Mouse (Mus musculus): Measurements from ENCODE around the gene Gse1.

The Gse1 gene

DNA sequence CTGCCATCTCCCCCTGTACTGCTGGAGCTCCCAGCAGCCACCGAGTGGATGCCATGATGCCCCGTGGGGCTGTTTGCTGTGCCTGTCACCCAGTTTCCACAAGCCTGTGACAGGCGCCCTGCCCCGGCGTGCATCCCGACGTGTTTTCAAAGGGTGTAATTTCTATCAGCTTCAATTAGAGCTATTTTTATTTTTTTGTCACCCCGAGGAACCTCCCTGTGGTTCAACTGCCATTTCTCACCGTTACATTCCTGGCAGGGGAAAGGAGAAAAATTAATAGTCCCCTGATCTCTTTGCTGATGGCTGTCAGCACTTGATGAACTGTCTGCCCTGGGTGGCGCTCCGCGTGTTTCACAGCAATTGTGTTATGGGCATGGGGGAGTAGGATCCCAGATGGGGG lies 115.3 kb downstream of the Gse1 start:
- DNase-seq (ENCODE audit: extremely low read depth, low read depth) = no peak

DNA sequence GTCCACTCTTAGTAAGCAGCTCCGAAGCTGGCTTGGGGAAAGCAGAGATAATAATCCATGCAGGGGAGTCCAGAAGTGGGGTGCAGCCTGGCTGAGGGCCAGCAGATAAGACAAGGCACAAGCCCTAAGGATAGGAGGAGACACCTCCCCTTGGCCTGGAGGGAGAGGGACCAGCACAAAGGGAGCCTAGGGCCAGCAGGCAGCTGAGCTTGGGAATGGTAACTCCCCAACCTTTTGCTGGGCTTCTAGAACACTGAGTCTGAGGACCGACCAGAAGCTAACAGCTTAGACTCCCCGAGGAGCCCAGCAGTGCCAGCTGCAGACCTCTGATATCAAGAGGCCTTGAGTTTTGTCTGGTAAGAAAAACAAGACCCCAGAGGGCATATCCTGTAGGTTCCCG lies 115.9 kb downstream of the Gse1 start:
- no peak for DNase-seq (ENCODE audit: extremely low read depth, low read depth)

DNA sequence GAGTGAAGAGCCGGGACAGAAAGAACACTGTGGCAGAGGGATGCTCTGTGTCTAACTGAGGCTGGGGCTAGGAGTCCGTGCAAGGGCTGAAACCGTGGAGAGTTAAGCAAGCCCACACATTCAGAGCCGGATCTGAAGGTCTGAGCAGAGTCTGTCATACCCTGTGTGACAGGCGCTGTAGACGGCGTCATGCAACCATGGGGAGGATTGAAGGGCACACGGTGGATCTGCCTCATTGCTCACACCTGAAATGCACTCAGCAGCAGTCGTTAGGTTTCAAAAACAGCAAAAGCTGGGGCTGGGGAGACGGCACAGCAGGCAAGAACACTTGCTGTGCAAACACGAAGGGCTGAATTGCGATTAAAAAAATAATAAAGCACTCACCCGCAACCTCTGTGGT lies 116.3 kb downstream of the Gse1 start:
- no peak for DNase-seq (ENCODE audit: extremely low read depth, low read depth)

DNA sequence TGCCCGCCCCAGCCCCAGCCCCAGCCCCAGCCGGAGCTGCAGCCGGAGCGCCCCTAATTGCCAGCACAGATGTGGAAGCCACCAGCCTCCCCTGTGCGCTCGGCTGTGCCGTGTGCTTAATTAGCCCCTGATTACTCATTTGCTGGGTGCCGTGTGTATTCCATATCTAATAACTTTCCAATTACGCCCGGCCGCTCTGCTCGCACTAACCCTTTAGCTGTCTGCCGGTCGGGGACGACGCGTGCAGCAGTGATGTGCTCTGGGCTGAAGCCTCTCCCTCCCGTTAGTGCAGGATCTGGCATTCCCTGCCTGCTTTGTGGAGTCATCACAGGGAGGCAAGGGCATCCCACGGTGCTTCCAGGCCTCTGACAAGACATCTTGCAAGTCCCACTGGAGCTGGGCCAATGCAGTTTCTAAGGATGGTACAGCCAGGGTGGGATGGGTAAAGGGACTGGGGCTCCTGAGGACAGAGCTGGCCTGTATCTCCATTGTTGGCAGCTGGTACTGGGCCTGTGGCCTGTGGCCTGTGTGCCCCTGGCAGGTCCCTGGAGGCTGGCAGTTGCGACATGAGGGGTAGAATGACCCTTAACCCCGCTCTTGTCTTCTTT lies 119.6 kb downstream of the Gse1 start:
- no peak for DNase-seq (ENCODE audit: extremely low read depth, low read depth)

DNA sequence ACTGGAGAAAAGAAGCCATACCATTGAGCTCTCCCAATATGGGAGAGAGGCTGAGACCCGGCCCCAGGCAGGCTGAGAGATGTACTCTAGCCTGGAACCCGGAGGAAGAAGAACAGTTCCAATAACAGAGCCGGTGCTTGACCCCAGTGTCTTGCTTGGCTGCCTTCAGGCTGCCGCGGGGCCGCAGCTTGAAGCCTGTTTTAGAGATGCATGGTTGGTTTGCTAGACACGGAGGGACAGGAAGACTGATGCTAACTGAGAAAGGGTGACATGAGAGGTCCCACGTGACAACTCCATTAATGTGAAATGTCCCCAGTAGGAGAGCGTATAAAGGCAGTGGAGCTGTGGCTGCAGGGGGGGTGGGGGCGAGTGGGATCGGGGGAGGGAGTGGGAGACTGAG lies 120.7 kb downstream of the Gse1 start:
- DNase-seq (ENCODE audit: extremely low read depth, low read depth) = no peak

DNA sequence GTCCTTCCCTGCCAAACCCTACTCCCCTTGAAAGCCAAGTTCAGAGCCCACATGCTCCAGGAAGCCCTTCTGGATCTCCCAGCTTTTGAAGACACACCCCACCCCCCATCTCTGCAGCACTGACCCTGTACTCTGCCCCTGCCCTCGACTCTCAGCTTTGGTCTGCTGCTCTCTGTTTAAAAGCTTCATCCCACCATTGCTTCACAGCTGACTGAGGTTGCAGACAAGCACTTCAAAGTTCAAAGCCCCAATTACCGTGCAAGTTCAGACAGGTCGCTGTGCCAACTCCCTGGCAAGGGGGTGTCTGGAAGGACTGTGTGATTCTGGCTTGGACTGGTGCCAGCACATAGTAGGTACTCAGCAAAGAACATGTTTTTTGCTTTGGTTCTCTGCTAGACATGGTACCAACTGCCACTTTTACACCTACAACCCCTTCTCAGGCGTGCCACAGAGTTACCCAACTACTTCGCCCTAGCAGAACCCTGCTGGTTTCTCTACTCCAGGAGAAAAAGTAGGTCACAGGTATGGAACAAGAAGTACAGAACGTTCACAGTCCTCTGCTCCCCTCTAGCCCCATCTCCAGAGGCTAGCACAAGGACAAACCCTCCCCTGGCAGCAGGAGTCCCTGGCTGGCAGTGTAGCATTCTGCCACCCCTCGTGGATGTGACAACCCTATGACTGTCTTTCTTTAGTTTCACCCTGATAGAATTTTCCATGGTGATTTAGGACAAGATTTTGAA lies 123.2 kb downstream of the Gse1 start:
- DNase-seq (ENCODE audit: extremely low read depth, low read depth) = no peak

DNA sequence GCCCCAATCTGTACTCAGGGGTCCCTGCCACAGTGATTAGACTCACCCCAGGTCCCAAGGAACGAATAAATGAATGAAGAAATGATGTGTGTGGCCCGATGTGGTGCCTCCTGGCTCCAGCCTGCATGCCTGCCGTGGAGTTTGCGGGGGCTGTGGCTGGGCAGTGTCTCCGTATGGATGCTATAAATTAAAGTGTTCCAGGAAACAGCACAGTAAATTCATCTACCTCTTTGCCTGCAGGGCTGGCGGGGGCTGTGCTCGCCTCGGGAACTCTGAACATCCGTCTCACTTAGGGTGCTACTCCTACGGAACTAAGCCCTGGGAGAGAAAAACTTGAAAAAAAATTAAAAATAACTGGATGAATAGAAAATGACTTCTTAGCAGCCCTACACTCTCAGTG lies 123.8 kb downstream of the Gse1 start:
- no peak for DNase-seq (ENCODE audit: extremely low read depth, low read depth)

DNA sequence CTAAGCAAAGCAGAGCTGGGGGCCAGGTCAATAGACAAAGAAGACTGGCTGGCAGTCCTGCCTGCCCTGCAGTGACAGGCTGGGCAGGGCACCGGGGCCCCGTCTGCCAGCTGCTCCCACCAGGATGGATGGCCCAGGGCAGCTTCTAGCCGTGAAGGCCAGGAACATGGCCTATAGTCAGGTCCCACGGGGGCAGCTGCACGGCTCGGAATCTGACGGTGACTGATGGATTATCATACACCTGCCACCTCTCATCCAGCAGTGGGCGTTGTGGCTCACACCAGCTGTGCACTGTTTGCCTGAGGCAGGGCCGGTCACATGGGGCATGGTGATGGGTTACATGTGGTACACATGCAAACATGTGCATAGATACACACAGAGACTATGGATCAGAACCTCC lies 127.8 kb downstream of the Gse1 start:
- DNase-seq (ENCODE audit: extremely low read depth, low read depth) = no peak

DNA sequence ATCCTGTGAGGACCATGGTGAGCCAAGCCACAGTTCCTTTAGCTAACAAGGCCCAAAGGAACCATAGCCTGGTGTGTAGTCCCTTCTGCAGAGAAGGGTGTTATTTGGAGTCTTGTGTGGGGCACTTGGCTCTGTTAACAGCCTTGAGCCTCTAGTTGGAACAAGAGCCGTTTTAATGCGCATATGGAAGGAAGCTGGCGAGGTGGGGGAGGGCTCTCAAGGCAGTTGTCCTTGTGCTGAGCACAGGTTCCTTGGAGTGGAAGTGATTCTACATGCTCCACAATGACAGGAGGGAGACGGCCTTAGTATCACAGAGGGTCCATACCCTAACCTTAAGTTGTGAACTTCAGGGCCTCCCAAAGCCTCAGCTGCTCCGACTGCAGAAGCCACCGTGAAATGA lies 129.2 kb downstream of the Gse1 start:
- DNase-seq (ENCODE audit: extremely low read depth, low read depth) = no peak

DNA sequence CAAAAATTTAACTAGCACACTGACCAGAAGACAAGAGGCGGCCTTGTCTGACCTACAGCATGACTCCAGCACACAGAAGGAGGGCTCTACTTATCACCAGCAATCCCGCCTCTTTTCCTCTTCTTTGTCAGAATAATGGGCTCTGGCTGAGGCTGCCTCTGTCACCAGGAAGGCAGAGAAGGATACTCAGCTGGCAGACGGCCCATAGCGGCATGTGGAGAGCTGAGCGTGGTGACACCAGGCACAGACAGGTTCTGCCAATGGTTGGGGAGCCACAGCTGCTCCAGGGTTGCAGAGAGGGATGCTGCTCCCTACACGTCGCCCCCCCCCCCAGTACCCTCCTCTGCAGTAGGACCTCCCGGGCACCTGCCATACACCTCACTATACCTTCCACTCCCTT lies 133.0 kb downstream of the Gse1 start:
- no peak for DNase-seq (ENCODE audit: extremely low read depth, low read depth)

DNA sequence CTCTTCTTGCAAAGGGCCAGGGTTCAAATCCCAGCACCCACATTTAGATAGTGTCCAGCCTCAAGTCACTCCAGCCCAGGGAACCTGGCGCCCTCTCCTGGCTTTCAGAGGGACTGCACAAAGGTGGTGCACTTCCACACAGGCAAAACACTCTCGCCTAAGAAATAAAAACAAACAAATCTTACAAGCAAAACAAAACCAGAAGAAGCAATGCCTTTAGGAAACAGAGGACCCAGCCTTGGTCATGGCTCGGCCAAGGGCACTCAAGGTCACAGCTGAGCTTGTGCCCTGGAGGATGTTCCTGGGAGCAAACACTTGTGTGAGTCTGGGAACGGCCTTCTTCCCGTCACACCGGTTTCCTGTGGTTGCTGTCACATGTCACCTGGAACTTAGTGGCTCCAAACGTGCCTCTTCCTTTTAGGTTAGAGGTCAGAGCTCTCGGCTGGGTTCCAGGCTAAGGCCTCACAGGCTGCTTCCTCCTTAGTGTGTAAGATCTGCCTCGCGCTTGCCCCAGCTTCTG lies 135.4 kb downstream of the Gse1 start:
- DNase-seq (ENCODE audit: extremely low read depth, low read depth) = peak; percentile 53

DNA sequence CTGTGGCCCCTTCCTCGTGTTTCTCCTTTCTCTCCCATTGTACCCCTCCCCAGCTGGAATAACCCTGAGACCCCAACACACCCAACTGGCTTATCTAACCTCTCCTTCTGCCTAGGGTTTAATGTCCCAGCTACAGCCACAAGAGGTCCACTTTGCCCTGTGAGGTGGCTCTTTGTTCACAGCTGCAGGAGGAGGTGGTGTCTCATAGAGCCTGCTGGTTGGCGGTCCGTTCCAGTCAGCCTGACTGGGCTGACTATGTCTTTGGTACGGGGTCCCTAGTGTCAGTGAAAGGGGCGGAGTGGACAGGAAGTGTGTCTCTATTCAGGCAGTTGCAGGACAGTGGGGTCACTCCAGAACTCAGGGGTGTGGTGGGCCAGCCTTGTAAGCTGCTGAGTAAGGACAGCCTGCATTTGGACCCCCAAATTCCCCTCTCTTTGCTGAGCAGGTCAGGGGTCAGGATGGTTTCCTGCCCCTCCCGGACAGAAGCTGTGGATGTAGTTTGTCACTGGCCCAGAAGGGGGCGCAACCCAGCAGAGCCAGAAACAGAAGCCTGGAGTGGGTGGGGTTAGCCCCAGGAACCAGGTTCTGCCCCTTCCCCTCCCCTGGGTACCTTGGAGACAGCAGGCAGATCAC lies 136.0 kb downstream of the Gse1 start:
- peak; percentile 30 for DNase-seq (ENCODE audit: extremely low read depth, low read depth)

DNA sequence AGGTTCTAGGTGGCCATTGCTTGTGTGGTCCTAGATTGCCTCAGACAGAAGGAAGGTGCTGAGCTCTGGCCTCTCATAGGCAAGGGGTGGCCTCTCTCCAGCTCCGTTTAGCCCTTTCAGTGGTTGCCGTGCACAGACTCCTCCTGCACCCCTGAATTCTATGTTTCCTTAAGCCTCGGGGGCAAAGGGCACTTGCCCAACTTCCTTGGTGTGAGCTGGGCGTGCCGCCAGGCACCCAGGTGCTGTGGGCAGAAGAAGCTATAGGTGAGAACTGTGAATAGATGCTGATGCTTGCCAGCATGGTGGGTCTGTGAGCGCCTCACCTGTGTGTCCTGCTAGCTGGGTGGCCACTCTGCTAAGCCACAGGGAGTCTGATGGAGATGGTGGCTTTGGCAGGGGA lies 138.6 kb downstream of the Gse1 start:
- no peak for DNase-seq (ENCODE audit: extremely low read depth, low read depth)

DNA sequence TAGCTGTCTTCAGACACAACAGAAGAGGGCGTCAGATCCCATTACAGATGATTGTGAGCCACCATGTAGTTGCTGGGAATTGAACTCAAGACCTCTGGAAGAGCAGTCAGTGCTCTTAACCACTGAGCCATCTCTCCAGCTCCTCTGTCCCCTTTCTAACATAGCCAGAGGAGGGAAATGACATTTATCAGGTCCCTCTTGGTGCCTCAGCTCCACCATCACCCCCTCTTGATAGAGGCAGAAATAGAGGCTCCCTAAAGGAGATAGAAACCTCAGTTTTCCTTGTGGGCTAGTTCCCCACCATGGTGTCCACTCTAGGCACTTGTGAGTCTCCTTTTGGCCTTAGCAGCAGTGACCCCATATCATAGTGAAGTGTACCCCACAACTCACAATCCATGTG lies 139.9 kb downstream of the Gse1 start:
- peak; percentile 28 for DNase-seq (ENCODE audit: extremely low read depth, low read depth)

DNA sequence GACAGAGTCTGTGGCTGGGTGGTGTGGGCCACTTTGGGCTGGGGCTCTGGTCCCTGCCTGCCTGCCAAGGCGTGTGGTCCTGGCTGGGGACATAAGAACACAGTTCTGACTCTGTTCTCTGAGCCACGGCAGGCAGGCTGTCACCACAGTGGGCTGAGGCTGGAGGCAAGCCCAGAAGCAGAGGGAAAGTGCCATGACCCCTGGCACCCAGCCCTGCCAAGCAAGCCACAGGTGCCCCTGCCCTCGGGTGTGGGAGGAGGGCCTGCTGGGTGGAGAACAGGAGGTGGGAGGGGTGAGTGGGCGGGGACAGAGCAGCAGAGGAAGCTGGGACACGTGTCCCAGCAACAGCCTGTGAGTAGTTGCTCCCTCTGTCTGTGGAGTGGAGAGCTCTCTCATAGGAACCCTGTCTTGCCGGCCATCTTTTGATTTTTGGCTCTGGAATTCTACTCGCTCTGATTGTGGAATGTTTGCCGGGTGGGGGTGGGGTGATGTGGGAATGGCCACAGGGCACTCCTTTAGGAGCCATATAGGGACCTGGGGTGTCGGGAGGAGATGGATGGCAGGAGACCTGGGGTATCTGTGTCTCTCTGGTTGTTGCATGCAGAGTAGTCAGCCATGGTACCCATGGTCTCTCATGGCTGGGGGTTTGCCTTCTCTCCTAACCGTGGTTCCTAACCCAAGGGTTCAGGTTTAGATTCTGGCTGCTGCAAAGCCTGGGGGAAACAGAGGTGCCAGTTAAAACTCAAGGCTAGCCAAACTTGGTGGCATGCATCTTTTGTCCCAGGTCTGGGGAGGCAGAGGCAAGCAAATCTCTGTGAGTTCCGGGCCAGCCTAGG lies 140.8 kb downstream of the Gse1 start:
- DNase-seq (ENCODE audit: extremely low read depth, low read depth) = peak; percentile 94

DNA sequence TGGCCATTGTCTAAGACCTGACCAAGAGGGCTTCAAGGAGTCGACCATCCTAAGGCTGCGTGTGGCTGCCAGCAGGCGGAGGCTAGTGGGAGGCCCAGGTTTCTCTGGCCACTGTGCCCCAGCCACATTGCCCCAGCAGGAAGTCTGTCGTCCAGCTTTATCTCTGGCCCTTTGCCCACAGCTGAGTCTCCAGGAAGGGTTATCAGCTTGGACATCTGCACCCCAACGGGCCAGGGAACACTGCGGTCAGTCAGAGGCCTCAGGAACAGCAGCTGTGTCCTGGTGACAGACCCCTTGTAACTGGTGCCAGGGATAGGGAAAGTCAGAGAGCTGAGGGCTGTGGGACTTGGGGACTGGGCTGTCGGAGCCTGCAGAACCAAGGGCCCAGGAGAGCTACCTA lies 141.7 kb downstream of the Gse1 start:
- DNase-seq (ENCODE audit: extremely low read depth, low read depth) = peak; percentile 93

DNA sequence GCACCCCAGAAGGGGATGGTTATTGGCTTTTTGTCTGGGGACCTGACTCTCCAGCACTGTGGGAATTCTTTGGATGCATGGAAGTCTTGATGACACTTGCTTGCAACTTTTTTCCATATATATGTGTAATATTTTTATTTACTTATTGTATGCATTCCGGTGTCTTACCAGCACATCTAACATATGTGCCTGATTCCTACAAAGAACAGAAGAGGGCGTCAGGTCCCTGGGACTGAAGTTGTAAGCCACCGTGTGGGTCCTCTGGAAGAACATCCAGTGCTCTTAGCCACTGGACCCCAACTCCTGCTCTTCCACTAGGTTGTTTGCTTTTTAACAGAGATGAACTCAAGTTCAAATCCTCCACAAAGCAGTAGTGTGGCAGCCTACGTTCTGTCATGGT lies 142.2 kb downstream of the Gse1 start:
- peak; percentile 88 for DNase-seq (ENCODE audit: extremely low read depth, low read depth)

DNA sequence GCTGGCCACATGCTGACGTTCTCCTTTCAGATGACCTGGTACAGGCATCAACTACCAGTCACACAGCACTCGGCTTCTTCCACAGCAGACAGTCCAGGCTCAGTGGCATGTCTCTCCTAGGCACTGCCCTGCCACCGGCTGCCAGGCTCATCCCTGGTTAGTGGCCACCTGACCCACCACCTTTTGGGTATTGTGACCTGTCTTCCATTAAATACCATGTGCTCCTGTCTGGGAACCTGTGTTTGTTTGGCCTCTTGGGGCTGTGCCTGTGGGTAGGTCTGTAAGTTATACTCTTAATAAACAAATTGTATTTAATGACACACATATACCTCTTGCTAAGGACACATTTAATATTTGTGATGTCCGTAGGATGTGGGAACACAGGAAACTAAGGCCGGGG lies 142.9 kb downstream of the Gse1 start:
- DNase-seq (ENCODE audit: extremely low read depth, low read depth) = peak; percentile 46

DNA sequence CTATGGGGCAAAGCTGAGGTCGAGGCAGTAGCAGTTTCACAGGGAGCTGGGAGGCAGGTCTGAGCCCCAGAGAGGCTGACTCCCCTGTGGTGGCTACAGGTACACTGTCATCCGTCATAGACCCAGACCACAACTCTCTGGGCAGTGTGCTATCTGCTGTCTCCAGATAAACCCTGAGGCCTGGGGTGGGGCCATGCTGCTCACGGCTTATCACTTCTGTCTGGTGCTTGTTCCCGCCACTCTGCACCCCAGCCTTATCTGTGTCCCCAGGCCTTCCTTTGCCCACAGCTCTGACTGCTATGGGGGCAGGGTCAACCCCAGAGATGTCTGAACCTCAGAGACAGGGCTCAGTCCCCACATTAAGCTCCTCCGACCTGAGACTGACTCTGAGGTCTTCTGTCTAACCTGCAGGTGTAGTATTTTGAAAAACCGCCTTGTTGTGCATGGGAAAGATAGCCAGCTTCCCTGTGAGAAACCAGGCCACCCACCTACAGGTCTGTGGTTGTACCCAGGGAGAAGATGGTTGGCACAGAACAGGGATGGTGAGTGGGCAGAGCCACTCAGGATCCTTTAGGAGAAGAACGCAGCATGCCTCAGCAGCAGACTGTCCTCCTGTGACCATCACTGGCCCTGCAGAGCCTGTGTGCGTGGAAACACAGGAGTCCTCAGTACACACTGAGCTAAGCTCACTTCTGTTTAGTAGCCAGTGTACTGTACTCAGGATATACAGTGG lies 143.6 kb downstream of the Gse1 start:
- DNase-seq (ENCODE audit: extremely low read depth, low read depth) = peak; percentile 100

DNA sequence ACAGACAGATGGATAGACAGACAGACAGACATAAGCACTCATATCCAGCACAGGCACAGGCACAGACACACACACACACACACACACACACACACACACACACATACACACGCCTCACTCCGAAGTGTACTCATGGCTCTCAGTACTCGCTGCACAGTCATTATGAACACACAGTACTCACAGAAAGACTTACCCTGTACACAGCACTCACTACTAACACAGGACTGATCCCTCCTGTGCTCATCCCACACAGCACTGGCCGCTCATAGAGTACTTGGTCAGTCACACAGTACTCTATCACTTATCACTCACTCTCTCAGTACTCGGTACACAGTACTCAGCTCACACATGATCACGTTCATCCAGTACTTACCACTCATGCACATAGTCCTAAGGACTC lies 144.4 kb downstream of the Gse1 start:
- DNase-seq (ENCODE audit: extremely low read depth, low read depth) = peak; percentile 28

DNA sequence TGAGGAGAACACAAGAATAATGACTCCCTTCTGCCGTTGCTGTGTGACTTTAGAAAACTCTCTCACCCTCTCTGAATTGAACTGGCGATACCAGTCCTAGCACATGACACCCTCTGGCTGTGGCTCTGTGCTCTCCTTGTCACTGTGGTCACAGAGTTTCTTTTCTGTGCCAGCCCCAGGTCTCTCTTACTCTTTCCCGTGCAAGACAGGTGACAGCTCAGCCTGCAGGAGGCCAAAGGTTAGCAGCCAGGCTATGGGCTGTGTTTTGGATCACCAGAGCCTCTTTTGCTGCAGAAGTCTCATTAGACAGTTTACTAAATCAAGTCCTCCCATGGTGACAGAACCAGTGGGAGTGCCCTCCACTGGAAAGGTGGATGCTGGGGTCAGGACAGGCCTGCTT lies 145.4 kb downstream of the Gse1 start:
- no peak for DNase-seq (ENCODE audit: extremely low read depth, low read depth)
